Mouse (Mus musculus): ENCODE measurements at regions not wholly inside any gene's neighbourhood (a gene's known extent, or its start where the extent isn't known, plus 50 kb on each side); places are given as distances from the start of the nearest gene placed in this dataset.
"Not testable (repeated sequence)": the region's sequence is repeated elsewhere in the genome, so short reads cannot be mapped to it uniquely, and the experiment has no call there.

- no peaks in the 10 kb centered on the region for H3K27me3 ChIP-seq (replicated peaks)
- H3K9me3 ChIP-seq = no peaks in the 10 kb centered on the region
- no peak overlapping the region for H3K4me2 ChIP-seq
- H3K4me3 ChIP-seq (replicated peaks) = no peak overlapping the region
- no peaks in the 10 kb centered on the region for H3K36me3 ChIP-seq
- H3K27ac ChIP-seq = no peak overlapping the region
- 72% methylated on average over 6 of the region's 6 CpGs for WGBS
- ATAC-seq (ENCODE audit: insufficient read depth, low FRiP score, low read depth) = no peak
- H3K9ac ChIP-seq = no peak overlapping the region
- no peaks in the 10 kb centered on the region for H3K4me1 ChIP-seq
These were observed 112.3 kb upstream of the A430005L14Rik start for GRCm38 (mm10) chr4:153844766-153845165.

DNA sequence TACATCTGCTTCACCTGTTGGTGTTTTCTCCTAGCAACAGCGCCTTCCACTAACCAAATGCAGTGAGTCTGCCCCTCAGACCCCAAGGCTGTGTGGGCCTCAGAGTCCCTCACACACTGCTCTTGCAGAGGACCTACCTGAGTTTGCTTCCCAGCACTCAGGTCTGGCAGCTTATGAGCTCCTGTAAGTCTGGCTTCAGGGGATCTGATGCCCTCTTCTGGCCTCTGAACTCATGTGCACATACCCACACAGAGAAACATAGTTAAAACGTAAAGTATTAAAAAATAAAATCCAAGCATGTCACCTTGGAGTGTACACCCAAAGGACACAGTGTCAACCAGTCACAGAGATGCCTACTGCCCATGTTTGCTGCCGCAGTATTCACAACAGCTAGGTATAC lies 108.8 kb upstream of the A430005L14Rik start:
- no peak for ATAC-seq (ENCODE audit: insufficient read depth, low FRiP score, low read depth)
- WGBS = 72% methylated on average over 3 of the region's 3 CpGs

DNA sequence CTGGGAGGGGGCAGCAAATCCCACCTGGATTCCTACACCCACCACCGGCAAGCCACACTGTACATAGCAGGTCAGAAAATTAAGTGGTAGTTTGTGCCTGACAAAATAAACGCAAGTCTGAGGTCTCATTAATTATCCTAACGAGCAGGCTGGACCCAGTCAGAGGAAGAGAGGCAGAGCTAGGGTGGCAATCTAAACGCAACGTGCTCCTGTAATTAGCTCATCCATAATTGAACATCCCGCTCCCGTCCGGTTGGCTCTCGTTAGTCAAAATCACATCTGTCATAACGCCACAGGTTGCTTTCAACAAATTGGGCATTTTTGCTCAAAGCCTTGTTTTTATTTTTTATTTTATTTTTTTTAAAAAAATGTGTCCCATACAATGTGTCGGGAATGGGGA lies 106.9 kb upstream of the A430005L14Rik start:
- WGBS = 35% methylated on average over 11 of the region's 11 CpGs
- Histone ChIP-seq H3K4me2 (no peak overlapping the region), H3K4me3 (replicated peaks) (no peak overlapping the region), H3K36me3 (no peaks in the 10 kb centered on the region), H3K9ac (no peak overlapping the region), H3K27ac (no peak overlapping the region), H3K4me1 (no peaks in the 10 kb centered on the region), H3K27me3 (replicated peaks) (no peaks in the 10 kb centered on the region), H3K9me3 (no peaks in the 10 kb centered on the region)
- no peak for ATAC-seq (ENCODE audit: insufficient read depth, low FRiP score, low read depth)

More for the DNA sequence above, 108.8 kb upstream of the A430005L14Rik start:
- H3K4me1 ChIP-seq = no peaks in the 10 kb centered on the region
- no peak overlapping the region for H3K4me3 ChIP-seq (replicated peaks)
- H3K9ac ChIP-seq = no peak overlapping the region
- H3K4me2 ChIP-seq = no peak overlapping the region
- H3K36me3 ChIP-seq = no peaks in the 10 kb centered on the region
- no peaks in the 10 kb centered on the region for H3K27me3 ChIP-seq (replicated peaks)
- no peak overlapping the region for H3K27ac ChIP-seq
- no peaks in the 10 kb centered on the region for H3K9me3 ChIP-seq

- no peak overlapping the region for H3K4me3 ChIP-seq (replicated peaks)
- 73% methylated on average over 9 of the region's 9 CpGs for WGBS
- no peaks in the 10 kb centered on the region for H3K36me3 ChIP-seq
- H3K4me2 ChIP-seq = no peak overlapping the region
- no peaks in the 10 kb centered on the region for H3K9me3 ChIP-seq
- no peak overlapping the region for H3K27ac ChIP-seq
- H3K9ac ChIP-seq = no peak overlapping the region
- no peak for ATAC-seq (ENCODE audit: insufficient read depth, low FRiP score, low read depth)
- H3K4me1 ChIP-seq = no peaks in the 10 kb centered on the region
- no peaks in the 10 kb centered on the region for H3K27me3 ChIP-seq (replicated peaks)
These were observed 102.8 kb upstream of the A430005L14Rik start for GRCm38 (mm10) chr4:153854084-153854747.

DNA sequence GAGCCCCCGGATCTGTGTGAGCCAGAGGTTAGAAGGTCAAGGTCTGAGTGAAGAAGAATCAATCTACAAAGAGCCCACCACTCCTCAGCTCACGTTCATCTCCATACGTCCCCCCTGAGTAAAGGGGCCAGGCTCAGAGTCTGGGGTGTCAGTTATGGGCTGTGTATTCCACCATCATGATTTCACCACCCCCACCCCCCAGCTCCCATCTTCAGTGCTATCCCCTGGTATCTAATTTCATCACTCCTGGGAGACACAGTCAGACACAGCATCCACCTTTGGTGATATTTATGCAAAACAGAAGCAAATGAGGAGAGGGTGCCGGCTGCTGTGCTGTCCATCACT lies 102.3 kb upstream of the A430005L14Rik start:
- H3K9me3 ChIP-seq = no peaks in the 10 kb centered on the region
- ATAC-seq (ENCODE audit: insufficient read depth, low FRiP score, low read depth) = no peak
- H3K4me3 ChIP-seq (replicated peaks) = no peak overlapping the region
- no peaks in the 10 kb centered on the region for H3K27me3 ChIP-seq (replicated peaks)
- no peaks in the 10 kb centered on the region for H3K4me1 ChIP-seq
- H3K9ac ChIP-seq = no peak overlapping the region
- WGBS = 43% methylated on average over 4 of the region's 4 CpGs
- H3K27ac ChIP-seq = no peak overlapping the region
- no peaks in the 10 kb centered on the region for H3K36me3 ChIP-seq
- H3K4me2 ChIP-seq = no peak overlapping the region

DNA sequence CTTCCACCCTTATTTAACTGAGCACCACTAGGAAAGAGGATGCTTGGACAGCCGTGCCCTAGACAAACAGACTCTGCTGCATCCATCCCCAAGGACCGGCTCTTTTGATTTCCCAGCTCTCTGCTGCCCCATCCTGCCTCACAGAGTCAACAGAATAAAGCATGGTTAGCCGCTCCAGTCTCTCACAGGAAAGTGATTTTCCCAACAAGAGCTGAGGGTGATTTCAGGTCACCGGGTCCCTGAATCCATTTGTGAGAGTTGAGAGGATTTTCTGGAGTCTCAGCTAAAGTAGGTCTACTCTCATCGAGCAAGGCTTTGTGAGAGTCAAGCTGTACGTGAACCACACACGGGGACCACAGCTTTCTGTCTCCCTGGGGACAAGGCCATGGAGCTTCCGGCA lies 95.6 kb upstream of the A430005L14Rik start:
- WGBS = 66% methylated on average over 8 of the region's 8 CpGs
- H3K36me3 ChIP-seq = no peaks in the 10 kb centered on the region
- H3K4me3 ChIP-seq (replicated peaks) = no peak overlapping the region
- H3K27me3 ChIP-seq (replicated peaks) = no peaks in the 10 kb centered on the region
- H3K9me3 ChIP-seq = no peaks in the 10 kb centered on the region
- H3K4me2 ChIP-seq = no peak overlapping the region
- H3K9ac ChIP-seq = no peak overlapping the region
- no peak overlapping the region for H3K27ac ChIP-seq
- ATAC-seq (ENCODE audit: insufficient read depth, low FRiP score, low read depth) = no peak
- no peaks in the 10 kb centered on the region for H3K4me1 ChIP-seq

- Histone ChIP-seq H3K4me3 (replicated peaks) (no peak overlapping the region), H3K27ac (no peak overlapping the region), H3K4me2 (no peak overlapping the region), H3K9ac (no peak overlapping the region), H3K9me3 (no peaks in the 10 kb centered on the region), H3K4me1 (no peaks in the 10 kb centered on the region), H3K36me3 (no peaks in the 10 kb centered on the region), H3K27me3 (replicated peaks) (no peaks in the 10 kb centered on the region)
- ATAC-seq (ENCODE audit: insufficient read depth, low FRiP score, low read depth) = no peak
- 68% methylated on average over 12 of the region's 12 CpGs for WGBS
These were observed 94.8 kb upstream of the A430005L14Rik start for GRCm38 (mm10) chr4:153862121-153862660.

DNA sequence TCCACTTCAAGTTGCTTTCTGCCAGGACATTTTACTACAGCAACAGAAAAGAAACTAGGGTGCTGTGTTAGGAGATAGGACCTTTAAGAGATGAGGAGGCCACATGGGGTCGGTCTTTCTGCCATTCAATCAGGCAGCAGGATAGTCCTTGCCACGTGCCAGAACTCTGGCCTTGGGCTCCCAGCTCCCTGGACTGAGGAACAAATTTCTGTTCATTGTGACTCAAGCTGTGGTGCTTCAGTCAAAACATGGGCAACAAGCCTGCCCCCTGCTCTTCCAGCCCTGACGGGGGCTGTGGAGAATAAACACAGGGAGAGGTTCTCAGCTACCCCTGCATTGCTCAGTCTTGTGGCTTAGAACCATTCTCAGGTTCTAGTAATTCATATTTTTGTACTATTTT lies 84.7 kb upstream of the A430005L14Rik start:
- Histone ChIP-seq H3K36me3 (no peaks in the 10 kb centered on the region), H3K9me3 (no peaks in the 10 kb centered on the region), H3K4me3 (replicated peaks) (no peak overlapping the region), H3K9ac (no peak overlapping the region), H3K4me2 (no peak overlapping the region), H3K27me3 (replicated peaks) (no peaks in the 10 kb centered on the region), H3K4me1 (no peaks in the 10 kb centered on the region), H3K27ac (no peak overlapping the region)
- ATAC-seq (ENCODE audit: insufficient read depth, low FRiP score, low read depth) = no peak
- 62% methylated on average over 3 of the region's 3 CpGs for WGBS

DNA sequence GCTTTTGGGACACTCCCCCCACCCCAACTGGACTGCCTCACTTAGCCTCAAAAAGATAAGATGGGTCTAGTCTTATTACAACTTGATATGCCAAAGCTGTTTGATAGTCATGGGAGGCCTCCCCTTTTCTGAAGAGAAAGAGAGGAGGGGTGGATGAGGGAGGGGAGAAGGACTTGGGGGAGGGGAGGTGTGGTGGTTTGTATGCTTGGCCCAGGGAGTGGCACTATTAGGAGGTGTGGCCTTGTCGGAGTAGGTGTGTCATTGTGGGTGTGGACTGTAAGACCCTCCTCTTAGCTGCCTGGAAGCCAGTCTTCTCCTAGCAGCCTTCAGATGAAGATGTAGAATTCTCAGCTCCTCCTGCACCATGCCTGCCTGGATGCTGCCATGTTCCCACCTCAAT lies 82.0 kb upstream of the A430005L14Rik start:
- H3K27ac ChIP-seq; ATAC-seq (ENCODE audit: insufficient read depth, low FRiP score, low read depth); H3K27me3 ChIP-seq (replicated peaks); H3K9ac ChIP-seq; H3K4me2 ChIP-seq; H3K4me3 ChIP-seq (replicated peaks); H3K36me3 ChIP-seq; H3K4me1 ChIP-seq; H3K9me3 ChIP-seq: not testable (repeated sequence)
- 71% methylated on average over 1 of the region's 1 CpGs for WGBS

DNA sequence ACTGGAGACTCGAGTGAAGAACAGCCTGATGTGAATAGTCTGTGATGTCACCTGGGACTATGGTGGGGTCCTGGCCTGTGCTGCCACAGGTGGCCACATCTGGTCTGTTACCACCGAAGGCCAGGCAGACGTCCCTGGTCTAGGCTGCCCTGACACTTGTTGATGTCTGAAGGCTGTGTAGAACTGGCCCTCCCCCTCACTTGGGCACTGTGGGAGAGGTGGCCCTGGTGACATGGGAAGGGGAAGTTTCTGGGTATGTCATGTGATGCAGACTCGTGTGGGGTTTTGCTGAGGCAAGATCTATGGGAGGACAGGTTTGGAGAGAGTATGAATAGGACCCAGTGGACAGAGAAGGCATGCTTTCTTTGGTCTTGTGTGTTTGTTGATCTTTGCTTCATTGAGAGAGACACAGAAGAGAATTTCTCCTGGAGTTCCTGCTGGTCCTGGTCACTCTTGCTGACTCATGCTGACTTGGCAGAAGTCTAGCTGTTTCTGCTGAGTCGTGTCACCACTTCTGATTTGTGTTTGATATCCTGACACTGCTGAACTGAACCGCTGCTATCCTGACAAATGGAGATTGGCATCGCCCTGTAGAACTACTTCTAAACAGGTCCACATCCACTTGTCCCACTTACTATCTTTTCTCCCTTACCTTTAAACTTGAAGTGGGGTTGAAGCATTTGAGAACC lies 79.9 kb upstream of the A430005L14Rik start:
- H3K36me3 ChIP-seq = no peaks in the 10 kb centered on the region
- no peak overlapping the region for H3K27ac ChIP-seq
- no peaks in the 10 kb centered on the region for H3K27me3 ChIP-seq (replicated peaks)
- WGBS = 68% methylated on average over 7 of the region's 7 CpGs
- no peaks in the 10 kb centered on the region for H3K9me3 ChIP-seq
- no peak overlapping the region for H3K9ac ChIP-seq
- no peak for ATAC-seq (ENCODE audit: insufficient read depth, low FRiP score, low read depth)
- no peak overlapping the region for H3K4me3 ChIP-seq (replicated peaks)
- H3K4me2 ChIP-seq = no peak overlapping the region
- H3K4me1 ChIP-seq = no peaks in the 10 kb centered on the region

DNA sequence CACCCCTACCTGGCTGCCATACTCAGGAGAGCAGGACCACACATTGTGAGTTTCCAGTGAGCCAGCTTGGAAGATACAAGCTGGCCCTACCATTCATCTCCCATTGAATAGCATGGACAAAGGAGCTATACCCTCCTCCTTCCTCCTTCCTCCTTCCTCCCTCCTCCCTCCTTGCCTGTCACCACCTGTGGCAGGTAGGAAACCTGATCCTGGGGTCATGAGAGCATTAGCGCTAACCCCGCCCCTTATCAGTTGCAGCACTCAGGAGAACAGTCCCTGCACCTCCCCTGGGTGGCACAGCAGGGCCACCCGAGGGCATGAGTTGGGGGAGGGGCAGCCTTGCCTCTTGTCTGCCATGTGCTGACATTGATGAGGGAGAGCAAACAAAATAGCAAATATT lies 74.0 kb upstream of the A430005L14Rik start:
- H3K9ac ChIP-seq = no peak overlapping the region
- H3K27me3 ChIP-seq (replicated peaks) = no peaks in the 10 kb centered on the region
- H3K27ac ChIP-seq = no peak overlapping the region
- no peak for ATAC-seq (ENCODE audit: insufficient read depth, low FRiP score, low read depth)
- H3K4me3 ChIP-seq (replicated peaks) = no peak overlapping the region
- no peaks in the 10 kb centered on the region for H3K9me3 ChIP-seq
- no peak overlapping the region for H3K4me2 ChIP-seq
- 23% methylated on average over 3 of the region's 3 CpGs for WGBS
- no peaks in the 10 kb centered on the region for H3K4me1 ChIP-seq
- H3K36me3 ChIP-seq = no peaks in the 10 kb centered on the region

DNA sequence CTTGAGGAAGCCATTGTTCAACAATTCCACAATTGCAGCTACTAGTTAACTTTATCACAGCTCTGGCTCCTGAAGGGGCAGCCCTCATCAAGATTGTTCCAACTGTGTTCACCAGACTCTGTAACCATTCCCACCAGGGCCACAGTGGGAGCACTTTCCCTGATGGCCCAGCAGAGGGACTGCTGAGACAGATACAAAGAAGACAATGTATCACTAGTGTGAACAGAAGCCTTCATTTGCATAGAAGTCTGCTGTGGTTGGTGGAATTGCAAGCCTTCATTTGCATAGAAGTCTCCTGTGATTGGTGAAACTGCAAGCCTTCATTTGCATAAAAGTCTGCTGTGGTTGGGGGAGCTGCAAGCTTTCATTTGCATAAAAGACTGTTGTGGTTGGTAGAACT lies 73.0 kb upstream of the A430005L14Rik start:
- Histone ChIP-seq H3K9me3 (no peaks in the 10 kb centered on the region), H3K4me1 (no peaks in the 10 kb centered on the region), H3K4me3 (replicated peaks) (no peak overlapping the region), H3K27me3 (replicated peaks) (no peaks in the 10 kb centered on the region), H3K36me3 (no peaks in the 10 kb centered on the region), H3K9ac (no peak overlapping the region), H3K27ac (no peak overlapping the region), H3K4me2 (no peak overlapping the region)
- ATAC-seq (ENCODE audit: insufficient read depth, low FRiP score, low read depth) = no peak
